Mouse (Mus musculus): ENCODE data around the gene Bank1.
A peak's percentile ranks its signal among the peaks of the same experiment; 100 is the strongest.

The Bank1 gene

DNA sequence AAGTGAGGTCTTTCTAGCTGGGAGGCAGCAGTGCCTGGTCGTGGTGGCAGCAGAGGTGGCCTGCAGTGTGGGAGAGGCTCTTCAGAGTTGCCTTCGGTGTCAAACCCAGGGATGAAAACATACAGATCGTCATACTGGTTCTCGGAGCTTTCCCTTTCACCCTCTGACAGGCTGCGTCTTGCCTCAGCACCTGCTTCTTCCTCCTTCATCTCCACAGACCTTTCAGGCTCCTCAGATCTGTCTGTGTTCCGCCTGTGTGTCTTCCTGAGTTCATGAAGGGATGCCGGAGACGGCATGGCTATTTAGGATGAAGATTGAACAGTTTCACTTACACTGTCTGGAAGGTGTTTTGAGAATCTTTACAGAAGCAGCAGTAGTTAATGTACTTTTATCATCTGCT lies 225.6 kb downstream of the Bank1 start:
- DNase-seq = no peak

DNA sequence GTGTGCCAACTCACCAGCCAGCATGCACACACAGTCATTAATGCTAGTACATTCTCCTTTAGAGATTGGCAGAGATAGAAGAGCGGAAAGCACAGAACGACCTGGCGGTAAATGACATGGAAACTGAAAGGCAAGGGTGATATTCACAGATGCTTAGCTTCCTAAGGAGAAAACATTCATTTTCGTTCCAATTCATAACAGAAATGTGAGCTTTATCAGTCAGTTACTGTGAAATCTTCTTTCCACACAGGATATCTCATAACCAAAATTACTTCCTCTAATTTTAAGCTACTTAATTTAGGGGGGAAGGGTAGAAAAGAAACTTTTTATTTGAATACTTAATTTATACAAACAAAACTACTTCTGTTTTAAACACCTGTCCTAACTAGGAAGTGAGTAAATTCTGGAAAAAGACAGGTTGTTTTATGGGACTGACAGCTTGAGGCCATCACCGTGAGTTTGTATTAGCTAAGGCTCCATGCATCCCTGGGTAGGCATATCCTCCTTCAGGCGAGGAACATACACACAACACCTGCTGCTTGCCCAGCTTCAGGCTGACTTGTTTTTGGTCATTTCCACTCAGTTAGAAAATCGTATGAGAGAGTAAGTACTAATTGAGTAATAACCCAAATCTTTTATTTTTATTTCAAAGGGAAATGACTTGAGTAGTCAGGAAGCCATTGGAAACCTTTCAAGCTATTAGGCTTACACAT lies 238.8 kb downstream of the Bank1 start:
- no peak for DNase-seq

- DNase-seq = no peak
Observed at GRCm38 (mm10) chr3:136086431-136086830, 239.4 kb downstream of the Bank1 start.

DNA sequence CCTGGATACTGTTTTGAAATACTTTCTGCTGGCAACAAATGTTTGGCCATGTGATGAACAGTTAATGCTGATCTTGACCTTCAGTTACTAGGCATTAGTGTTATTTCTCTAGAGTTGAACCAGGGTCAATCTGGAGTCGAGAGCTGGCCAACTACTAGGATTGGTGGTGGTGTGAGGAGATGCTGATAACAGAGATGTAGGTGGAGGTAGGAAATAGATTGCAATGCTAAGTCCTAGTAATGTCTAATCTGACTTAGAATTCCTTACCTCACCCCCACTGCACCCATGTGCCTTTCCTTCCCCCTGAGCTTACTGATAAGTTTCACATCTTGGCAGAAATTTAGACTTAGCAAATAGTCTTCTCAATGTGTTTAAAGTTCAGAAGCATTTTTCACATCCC lies 240.8 kb downstream of the Bank1 start:
- no peak for DNase-seq

- DNase-seq = peak; percentile 65
Observed at GRCm38 (mm10) chr3:136084066-136084465, 241.8 kb downstream of the Bank1 start.

- DNase-seq = no peak
Observed at GRCm38 (mm10) chr3:136081264-136081663, 244.6 kb downstream of the Bank1 start.

- no peak for DNase-seq
Observed at GRCm38 (mm10) chr3:136078535-136078934, 247.3 kb downstream of the Bank1 start.

- DNase-seq = no peak
Observed at GRCm38 (mm10) chr3:136070394-136070793, 255.5 kb downstream of the Bank1 start.

GRCm38 (mm10) chr3:136061907-136062306 lies 264.0 kb downstream of the Bank1 start:
- no peak for DNase-seq

DNA sequence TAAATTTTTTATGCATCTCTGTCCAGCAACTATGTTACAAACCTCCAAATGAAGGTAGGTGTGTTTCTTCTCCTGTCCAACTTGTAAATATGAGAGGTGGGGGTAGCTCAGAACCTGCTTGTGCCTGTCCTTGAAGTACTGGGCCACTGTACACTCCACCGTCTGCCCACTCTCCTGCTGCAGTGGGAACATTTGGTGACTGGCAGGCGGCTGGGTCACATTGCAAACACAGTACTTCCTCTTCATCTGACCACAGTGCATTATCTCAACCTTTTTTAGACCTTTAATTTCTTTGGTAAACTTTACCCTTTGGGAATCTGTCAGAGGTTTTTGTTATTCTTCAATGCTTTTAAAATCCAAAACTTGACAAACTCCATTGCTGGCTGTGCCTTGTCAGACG lies 275.2 kb downstream of the Bank1 start:
- DNase-seq = no peak

DNA sequence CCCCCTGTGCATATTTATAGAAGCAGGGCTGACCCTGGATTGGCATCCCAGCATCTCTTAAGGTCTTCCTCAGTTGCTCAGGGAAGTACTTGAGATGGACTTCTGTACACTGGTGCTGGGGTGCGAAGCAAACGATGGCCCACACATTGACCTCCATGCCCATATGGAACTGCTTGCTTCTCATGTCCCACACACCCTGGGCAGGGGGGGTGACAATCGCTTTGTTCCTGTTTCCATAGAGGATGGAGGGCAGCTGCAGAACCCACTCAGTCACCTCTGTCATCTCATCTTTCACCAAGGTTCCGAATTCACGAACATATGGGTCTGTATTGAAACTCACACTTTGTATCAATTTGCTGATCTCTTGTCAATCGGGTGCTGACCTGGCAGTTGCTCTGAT lies 275.7 kb downstream of the Bank1 start:
- DNase-seq = no peak

GRCm38 (mm10) chr3:136048026-136048425 lies 277.8 kb downstream of the Bank1 start:
- no peak for DNase-seq

DNA sequence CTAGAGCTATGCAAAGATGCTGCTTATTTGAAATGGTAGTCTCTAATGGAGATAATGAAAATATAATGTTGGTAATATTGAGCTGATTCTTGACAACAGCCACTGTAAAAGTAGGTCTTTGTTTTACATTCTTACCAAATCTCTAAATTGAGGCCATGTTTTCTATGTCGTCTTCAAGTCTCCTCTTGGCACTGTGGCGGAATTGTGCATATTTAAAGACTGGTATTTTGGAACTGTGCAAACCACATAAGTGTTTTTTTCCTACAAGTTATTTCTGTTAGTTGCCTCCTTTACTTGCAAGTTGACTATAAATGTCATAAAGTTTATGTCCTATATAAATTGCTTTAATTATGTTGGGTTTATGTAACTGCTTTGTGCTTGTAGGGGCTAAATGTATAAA lies 280.5 kb downstream of the Bank1 start:
- no peak for DNase-seq

GRCm38 (mm10) chr3:136040041-136040440 lies 285.8 kb downstream of the Bank1 start:
- DNase-seq = no peak

- no peak for DNase-seq
Observed at GRCm38 (mm10) chr3:136039446-136039845, 286.4 kb downstream of the Bank1 start.

DNA sequence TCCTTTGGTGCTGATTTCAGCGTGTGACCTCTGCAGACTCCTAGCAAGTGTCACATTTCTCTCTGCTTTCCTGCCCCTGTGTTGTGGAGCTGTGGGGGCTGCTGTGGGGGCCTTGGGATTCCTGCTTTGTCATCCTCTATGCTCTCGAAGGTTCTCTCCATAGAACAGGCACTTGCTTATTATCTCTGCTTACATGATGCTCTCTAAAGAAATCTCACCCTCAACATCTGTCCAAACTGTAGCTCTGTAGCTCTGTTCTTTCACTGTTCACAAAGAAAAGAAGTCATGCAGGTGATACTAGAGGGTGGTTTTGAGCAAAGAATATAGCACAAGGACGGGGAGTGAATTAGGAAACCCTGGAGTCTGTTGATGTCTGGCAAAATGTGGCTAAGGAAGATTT lies 288.6 kb downstream of the Bank1 start:
- DNase-seq = no peak

GRCm38 (mm10) chr3:136035784-136036183 lies 290.1 kb downstream of the Bank1 start:
- DNase-seq = no peak

GRCm38 (mm10) chr3:136024876-136025275 lies 301.0 kb downstream of the Bank1 start:
- DNase-seq = no peak

DNA sequence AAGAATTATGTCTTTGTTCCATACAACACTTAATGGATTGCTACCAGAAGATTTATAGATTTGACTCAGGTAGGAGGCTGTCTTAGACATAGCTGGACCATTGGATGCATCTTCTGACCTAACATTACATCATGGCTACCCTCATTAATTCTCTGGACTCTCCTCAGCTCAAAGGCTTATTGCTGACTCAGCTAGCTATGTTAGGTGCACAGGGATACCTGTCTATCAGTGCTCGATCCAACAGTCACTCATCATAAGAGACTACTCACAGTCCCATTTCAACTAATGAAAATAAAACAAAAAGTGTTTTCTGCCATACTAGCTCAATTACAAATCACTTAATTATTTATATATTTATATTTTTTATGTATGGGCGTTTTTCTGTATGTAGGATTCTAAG lies 308.3 kb downstream of the Bank1 start:
- no peak for DNase-seq

DNA sequence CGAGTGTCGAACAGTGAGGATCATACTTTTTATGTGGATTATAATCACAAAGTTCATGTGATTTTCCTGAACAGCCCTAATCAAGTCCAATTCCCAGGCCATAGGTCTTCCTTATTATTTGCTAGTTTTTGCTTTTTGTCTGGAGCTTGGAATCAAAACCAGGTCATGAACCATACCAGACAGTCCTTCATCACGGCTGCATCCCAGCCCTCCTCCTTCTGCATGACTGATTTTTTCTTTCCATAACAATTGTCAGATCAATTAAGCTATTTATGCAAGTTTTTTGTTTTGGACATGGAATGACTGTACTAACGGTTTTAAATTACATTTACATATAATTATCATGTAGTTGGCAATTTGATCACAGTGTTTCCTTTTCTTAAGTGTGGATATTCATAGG lies 315.2 kb downstream of the Bank1 start:
- no peak for DNase-seq

GRCm38 (mm10) chr3:136007846-136008245 lies 318.0 kb downstream of the Bank1 start:
- DNase-seq = peak; percentile 29

- no peak for DNase-seq
Observed at GRCm38 (mm10) chr3:136007081-136007828, 318.6 kb downstream of the Bank1 start.

All from kidney, postnatal 10 days (tissue).